Mouse (Mus musculus): ENCODE data around the gene A630095N17Rik.

The A630095N17Rik gene

DNA sequence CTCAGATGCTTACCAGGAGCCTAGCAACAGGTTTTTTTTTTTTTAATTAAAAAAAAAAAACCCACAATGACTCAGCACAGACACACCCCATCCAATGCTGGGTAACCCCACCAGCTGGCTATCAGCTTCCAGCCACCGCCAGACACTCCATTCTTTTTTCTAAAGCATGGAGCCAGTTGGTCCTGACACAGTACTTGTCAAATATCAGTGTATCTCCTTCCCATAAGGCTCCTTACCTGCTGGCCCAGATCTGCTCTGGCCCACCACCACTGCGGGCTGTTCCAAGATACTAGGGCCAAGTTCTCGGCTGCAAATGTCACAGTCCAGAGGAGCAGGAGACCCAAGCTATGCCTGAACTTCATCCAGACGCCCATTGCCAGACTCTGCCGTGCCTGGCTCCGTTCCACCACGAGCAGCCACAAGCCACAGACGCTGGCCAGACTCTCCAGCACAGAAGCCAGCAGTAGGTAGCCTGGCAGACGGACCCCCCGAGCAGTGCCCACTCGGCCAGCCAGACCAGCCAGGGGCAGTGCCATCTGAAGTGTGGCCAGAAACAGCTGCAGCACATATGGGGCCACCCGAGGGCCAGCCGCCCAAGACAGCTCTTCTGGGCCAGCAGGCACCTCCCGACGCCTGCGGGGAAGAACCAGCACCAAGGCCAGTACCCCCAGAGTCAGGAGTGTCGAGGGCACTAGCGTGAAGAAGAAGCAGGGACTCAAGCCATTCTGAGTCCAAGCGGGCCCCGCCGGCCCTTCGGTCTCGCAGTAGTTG is 52.4 kb downstream of the A630095N17Rik start:
- DNase-seq (ENCODE audit: low read depth, low spot score): no peak
